Mouse (Mus musculus) bone marrow, adult 2 months (tissue): ENCODE data around the gene Fbxl20.

Experiments
- CTCF ChIP-seq: fragments of 200-500 bp; IDR thresholded peaks from 2 replicates; pipeline ENCODE4 v1.5.1; 2011; ENCODE audit warnings: low read length, control low read depth; ENCODE audit not compliant: control insufficient read depth, insufficient read depth
- POLR2A ChIP-seq: fragments of 200-500 bp; IDR thresholded peaks from 2 replicates; pipeline ENCODE4 v1.6.1; 2011; ENCODE audit warnings: low read depth, mild to moderate bottlenecking, control low read depth, low read length, borderline replicate concordance; ENCODE audit not compliant: control insufficient read depth

DNA sequence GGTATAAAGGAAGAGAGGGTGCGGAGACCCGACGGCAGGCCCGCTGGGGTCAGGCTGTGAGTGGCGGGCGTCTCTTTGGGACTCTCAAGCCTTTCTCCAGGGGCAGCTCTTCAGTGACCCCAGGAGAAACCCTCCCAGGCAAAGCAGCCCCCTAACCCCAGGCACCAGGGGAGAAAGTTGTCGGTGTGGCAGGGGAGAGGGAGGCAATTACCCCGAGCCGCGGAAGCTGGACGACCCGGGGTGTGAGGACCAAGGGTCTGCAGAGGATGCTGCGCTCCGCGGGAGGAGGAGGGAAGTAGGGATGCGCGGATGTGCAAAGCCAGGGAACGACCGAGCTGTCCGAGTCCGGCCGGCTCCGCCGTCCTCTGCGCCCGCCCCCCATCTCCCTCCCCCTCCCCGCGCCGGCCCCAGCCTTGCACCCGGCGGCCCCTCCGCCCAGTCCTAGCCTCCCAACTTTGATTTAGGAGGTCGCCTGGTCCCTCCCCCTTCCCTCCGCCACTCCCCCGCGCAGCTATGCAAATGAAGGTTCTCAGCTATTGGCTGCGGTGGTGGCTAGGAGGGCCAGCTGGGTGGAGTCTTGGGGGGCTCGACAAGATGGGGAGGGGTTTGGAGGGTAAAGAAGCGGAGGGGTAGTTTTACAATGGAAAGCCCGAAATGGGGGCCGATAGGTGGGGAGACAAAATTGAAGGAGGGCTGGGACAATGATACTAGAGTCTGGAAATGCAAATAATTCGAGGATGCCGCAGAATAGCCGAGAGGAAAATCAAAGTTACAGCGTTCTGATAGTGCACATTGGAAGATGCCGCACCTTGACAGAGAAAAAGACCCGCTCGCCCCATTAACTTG lies 97.0 kb downstream of the Fbxl20 start, which contains the start of gene Stac2:
- TF ChIP-seq CTCF, result no peak
- TF ChIP-seq POLR2A, result no peak
